Mouse (Mus musculus): ENCODE data around the gene Ank.
A peak's percentile ranks its signal among the peaks of the same experiment; 100 is the strongest.

Ank gene

GRCm38 (mm10) chr15:27574992-27575781 is 108.7 kb downstream of the Ank start:
- DNase-seq (ENCODE audit: low read depth, low spot score): no peak

- no peak for DNase-seq (ENCODE audit: low read depth, low spot score)
These were observed 109.5 kb downstream of the Ank start for GRCm38 (mm10) chr15:27575932-27576331.

GRCm38 (mm10) chr15:27576886-27577285 is 110.4 kb downstream of the Ank start:
- no peak for DNase-seq (ENCODE audit: low read depth, low spot score)

- DNase-seq (ENCODE audit: low read depth, low spot score): no peak
These were observed 111.7 kb downstream of the Ank start for GRCm38 (mm10) chr15:27577915-27578780.

- DNase-seq (ENCODE audit: low read depth, low spot score): no peak
These were observed 112.4 kb downstream of the Ank start for GRCm38 (mm10) chr15:27578918-27579317.

- no peak for DNase-seq (ENCODE audit: low read depth, low spot score)
These were observed 113.4 kb downstream of the Ank start for GRCm38 (mm10) chr15:27579853-27580252.

GRCm38 (mm10) chr15:27580771-27581170 is 114.3 kb downstream of the Ank start:
- DNase-seq (ENCODE audit: low read depth, low spot score): no peak

GRCm38 (mm10) chr15:27581640-27582039 is 115.2 kb downstream of the Ank start:
- DNase-seq (ENCODE audit: low read depth, low spot score): no peak

- DNase-seq (ENCODE audit: low read depth, low spot score): no peak
These were observed 116.0 kb downstream of the Ank start for GRCm38 (mm10) chr15:27582428-27582827.

GRCm38 (mm10) chr15:27583042-27583441 is 116.6 kb downstream of the Ank start:
- no peak for DNase-seq (ENCODE audit: low read depth, low spot score)

GRCm38 (mm10) chr15:27583620-27584019 is 117.1 kb downstream of the Ank start:
- DNase-seq (ENCODE audit: low read depth, low spot score): no peak

GRCm38 (mm10) chr15:27585466-27586092 is 119.1 kb downstream of the Ank start:
- no peak for DNase-seq (ENCODE audit: low read depth, low spot score)

GRCm38 (mm10) chr15:27586093-27586480 is 119.6 kb downstream of the Ank start:
- DNase-seq (ENCODE audit: low read depth, low spot score): no peak

- DNase-seq (ENCODE audit: low read depth, low spot score): no peak
These were observed 121.8 kb downstream of the Ank start for GRCm38 (mm10) chr15:27588087-27588826.

GRCm38 (mm10) chr15:27590812-27591211 is 124.3 kb downstream of the Ank start:
- DNase-seq (ENCODE audit: low read depth, low spot score): no peak

- DNase-seq (ENCODE audit: low read depth, low spot score): no peak
These were observed 126.3 kb downstream of the Ank start for GRCm38 (mm10) chr15:27592620-27593320.

- peak; percentile 22 for DNase-seq (ENCODE audit: low read depth, low spot score)
These were observed 127.2 kb downstream of the Ank start for GRCm38 (mm10) chr15:27593717-27594116.

- DNase-seq (ENCODE audit: low read depth, low spot score): no peak
These were observed 128.5 kb downstream of the Ank start for GRCm38 (mm10) chr15:27594973-27595372.

- no peak for DNase-seq (ENCODE audit: low read depth, low spot score)
These were observed 129.1 kb downstream of the Ank start for GRCm38 (mm10) chr15:27595560-27595959.

- no peak for DNase-seq (ENCODE audit: low read depth, low spot score)
These were observed 130.1 kb downstream of the Ank start for GRCm38 (mm10) chr15:27596463-27597140.
